Mouse (Mus musculus) ES-E14 (cell line): ENCODE measurements at regions not wholly inside any gene's neighbourhood (a gene's known extent, or its start where the extent isn't known, plus 50 kb on each side); places are given as distances from the start of the nearest gene placed in this dataset.

ENCODE experiments used
- DNase-seq: peaks from one replicate; pipeline ENCODE4 v3.0.0-alpha.2; 2013; ENCODE audit warnings: low read depth, low spot score
- H3K27ac ChIP-seq: 2 replicates; pipeline ENCODE4 v1.5.1; 2012; ENCODE audit warnings: low read depth, mild to moderate bottlenecking, low read length, moderate library complexity, mixed read lengths; ENCODE audit not compliant: poor library complexity, insufficient read depth, severe bottlenecking
- H3K36me3 ChIP-seq: 2 replicates; pipeline ENCODE4 v1.6.1; 2012; ENCODE audit warnings: mild to moderate bottlenecking, low read length, moderate library complexity, mixed read lengths; ENCODE audit not compliant: control insufficient read depth, poor library complexity, insufficient read depth, severe bottlenecking
- H3K4me1 ChIP-seq, 2 experiments: fragments of 150-350 bp in 1 of 2; sonication (generic) in 1 of 2; 2 replicates each; pipeline ENCODE4 v1.6.1; 2012; ENCODE audit warnings: low read length in 2 of 2, mild to moderate bottlenecking in 1 of 2, mixed read lengths in 1 of 2; ENCODE audit not compliant: control insufficient read depth in 2 of 2, insufficient read depth in 2 of 2, poor library complexity in 1 of 2
- H3K4me3 ChIP-seq, 2 experiments: fragments of 150-350 bp in 1 of 2; sonication (generic) in 1 of 2; 2 replicates each; pipeline ENCODE4 v1.5.1; 2012; ENCODE audit warnings: low read length in 2 of 2, low read depth in 1 of 2, mild to moderate bottlenecking in 1 of 2, mixed read lengths in 1 of 2; ENCODE audit not compliant: insufficient read depth in 1 of 2, poor library complexity in 1 of 2, severe bottlenecking in 1 of 2
- H3K9ac ChIP-seq: 2 replicates; pipeline ENCODE4 v1.6.1; 2012; ENCODE audit warnings: low read depth, mild to moderate bottlenecking, low read length, mixed read lengths; ENCODE audit not compliant: poor library complexity, insufficient read depth, severe bottlenecking
- H3K9me3 ChIP-seq: fragments of 150-350 bp; sonication (generic); 2 replicates; pipeline ENCODE4 v1.6.1; 2012; ENCODE audit warnings: low read depth, mild to moderate bottlenecking, low read length; ENCODE audit not compliant: control insufficient read depth, insufficient read depth
- CHD2 ChIP-seq: IDR thresholded peaks from 2 replicates; pipeline ENCODE4 v1.6.1; 2014; ENCODE audit warnings: mild to moderate bottlenecking, low read depth, low read length, inconsistent platforms
- HCFC1 ChIP-seq: IDR thresholded peaks from 2 replicates; pipeline ENCODE4 v1.6.1; 2012; ENCODE audit warnings: low read length, inconsistent platforms, borderline replicate concordance; ENCODE audit not compliant: insufficient read depth
- MAFK ChIP-seq: IDR thresholded peaks from 2 replicates; pipeline ENCODE4 v1.6.1; 2014; ENCODE audit warnings: mild to moderate bottlenecking, low read depth, low read length, inconsistent platforms; ENCODE audit not compliant: insufficient read depth
- ZC3H11A ChIP-seq: IDR thresholded peaks from 2 replicates; pipeline ENCODE4 v1.6.1; 2012; ENCODE audit warnings: low read depth, mild to moderate bottlenecking, inconsistent platforms, low read length, borderline replicate concordance
- ZNF384 ChIP-seq: IDR thresholded peaks from 2 replicates; pipeline ENCODE4 v1.6.1; 2012; ENCODE audit warnings: low read depth, low read length, inconsistent platforms
- in situ Hi-C, 2 experiments: fragments of 600-800 bp; cut with MboI; formaldehyde crosslinking; loops; one replicate each; pipeline ENCODE4 v1.15.1; 2025; ENCODE audit warnings: low sequenced_read_pairs in 2 of 2, inconsistent platforms in 1 of 2; ENCODE audit not compliant: unreplicated experiment in 2 of 2

DNA sequence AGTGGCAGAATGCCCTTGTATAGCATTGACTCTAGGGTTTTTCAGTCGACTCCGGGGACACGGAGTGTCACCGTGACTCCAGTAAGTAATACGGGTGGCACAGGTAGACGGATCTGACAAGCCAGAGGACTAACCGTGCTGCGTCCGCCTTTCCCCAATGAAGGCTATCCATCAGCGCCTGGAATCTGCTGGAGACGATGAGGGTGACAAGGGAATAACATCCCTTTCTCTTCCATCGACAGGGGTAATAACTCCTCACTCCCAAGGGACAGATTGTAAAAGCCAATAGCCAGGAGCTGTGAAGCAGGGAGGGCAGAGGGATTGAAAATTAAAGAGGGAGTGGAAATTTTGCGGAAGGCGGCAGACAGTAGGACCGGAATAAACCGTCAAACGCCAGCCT lies 151.5 kb downstream of the Zfp281 start:
- H3K4me1 ChIP-seq: no peaks in the 10 kb centered on the region
- H3K27ac ChIP-seq: no peak overlapping the region
- TF ChIP-seq ZC3H11A: no peak
- TF ChIP-seq MAFK: no peak
- TF ChIP-seq HCFC1: no peak
- H3K4me3 ChIP-seq: no peak overlapping the region
- no peak overlapping the region for H3K9ac ChIP-seq
- in situ Hi-C loops: loop anchor here in 1 of 2 experiments (25.0 kb wide), 1 partner anchor 336 kb away; no protein-coding TSS in a partner anchor
- H3K36me3 ChIP-seq: no peaks in the 10 kb centered on the region
- DNase-seq: no peak
- H3K9me3 ChIP-seq: no peaks in the 10 kb centered on the region

GRCm38 (mm10) chr1:136777263-136777980 lies 152.7 kb downstream of the Zfp281 start:
- Histone ChIP-seq H3K9ac (no peak overlapping the region), H3K9me3 (no peaks in the 10 kb centered on the region), H3K4me3 (no peak overlapping the region), H3K36me3 (no peaks in the 10 kb centered on the region), H3K4me1 (peaks cover 0 to 3% of the 10 kb centered on the region in 2 experiments; a peak in 1 of 4 replicates), H3K27ac (no peak overlapping the region)
- TF ChIP-seq ZC3H11A (no peak), MAFK (no peak), HCFC1 (no peak), CHD2 (no peak)
- in situ Hi-C loops: loop anchor here in 1 of 2 experiments (25.0 kb wide), 1 partner anchor 335 kb away; no protein-coding TSS in a partner anchor
- no peak for DNase-seq

DNA sequence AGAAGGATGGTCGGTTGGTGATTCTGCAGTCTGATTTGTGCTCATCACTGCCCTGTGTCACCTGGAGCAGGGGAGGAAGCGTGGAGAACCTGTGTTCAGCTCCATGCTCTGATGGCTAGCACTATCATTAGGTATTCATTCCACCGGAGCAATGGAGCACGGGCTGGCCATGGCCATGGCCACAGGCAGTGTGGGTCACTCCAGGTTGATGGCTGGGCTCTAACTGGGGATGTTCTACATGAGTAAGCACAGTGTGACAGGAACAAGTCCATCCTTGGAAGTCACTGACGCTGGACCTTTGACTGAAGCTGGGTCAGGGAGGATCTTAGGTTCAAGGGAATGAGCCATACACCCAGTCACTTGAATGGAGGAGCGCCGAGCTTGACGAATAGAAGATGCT lies 154.7 kb downstream of the Zfp281 start:
- H3K4me1 ChIP-seq: peaks cover 0 to 6% of the 10 kb centered on the region in 2 experiments; a peak in 2 of 4 replicates
- no peak overlapping the region for H3K27ac ChIP-seq
- no peak for DNase-seq
- H3K9me3 ChIP-seq: no peaks in the 10 kb centered on the region
- no peak overlapping the region for H3K9ac ChIP-seq
- no peak for TF ChIP-seq MAFK
- no peak for TF ChIP-seq ZNF384
- no peak for TF ChIP-seq HCFC1
- no peak for TF ChIP-seq CHD2
- TF ChIP-seq ZC3H11A: no peak
- in situ Hi-C loops: loop anchor here in 1 of 2 experiments (25.0 kb wide), 1 partner anchor 333 kb away; no protein-coding TSS in a partner anchor
- no peak overlapping the region for H3K4me3 ChIP-seq
- no peaks in the 10 kb centered on the region for H3K36me3 ChIP-seq

- H3K36me3 ChIP-seq: no peaks in the 10 kb centered on the region
- no peak for DNase-seq
- H3K4me3 ChIP-seq: peak overlapping the region in 1 of 2 experiments; percentile 55; a peak in 2 of 4 replicates
- H3K27ac ChIP-seq: no peak overlapping the region
- H3K4me1 ChIP-seq: peaks cover 0 to 6% of the 10 kb centered on the region in 2 experiments; a peak in 2 of 4 replicates
- no peaks in the 10 kb centered on the region for H3K9me3 ChIP-seq
- H3K9ac ChIP-seq: no peak overlapping the region
- no peak for TF ChIP-seq ZNF384
- TF ChIP-seq ZC3H11A: no peak
- TF ChIP-seq CHD2: no peak
- no peak for TF ChIP-seq MAFK
- TF ChIP-seq HCFC1: no peak
- in situ Hi-C loops: loop anchor here in 1 of 2 experiments (25.0 kb wide), 1 partner anchor 331 kb away; no protein-coding TSS in a partner anchor
Measured at GRCm38 (mm10) chr1:136781561-136782025, 156.9 kb downstream of the Zfp281 start.

DNA sequence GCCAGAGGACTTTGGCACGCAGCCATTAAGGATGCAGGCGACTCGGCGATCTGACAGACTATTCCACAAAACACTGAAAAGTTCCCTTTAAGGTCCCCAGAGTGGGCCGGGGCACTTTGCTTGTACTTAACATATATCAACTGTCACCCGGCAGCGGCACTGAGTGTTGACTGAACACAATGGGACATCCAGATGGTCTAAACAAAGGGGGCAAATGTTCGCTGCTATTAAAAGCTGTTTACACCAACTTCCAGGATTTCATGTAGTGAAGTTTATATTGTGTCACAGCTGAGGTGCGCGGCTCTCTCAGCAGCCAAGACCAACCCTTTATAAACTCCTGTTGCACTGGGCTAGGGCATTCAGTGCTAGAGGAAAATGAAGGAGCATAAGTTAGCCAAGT lies 157.6 kb downstream of the Zfp281 start:
- H3K27ac ChIP-seq: no peak overlapping the region
- no peak for DNase-seq
- H3K9me3 ChIP-seq: no peaks in the 10 kb centered on the region
- H3K36me3 ChIP-seq: no peaks in the 10 kb centered on the region
- no peak overlapping the region for H3K9ac ChIP-seq
- no peak for TF ChIP-seq MAFK
- no peak for TF ChIP-seq ZC3H11A
- TF ChIP-seq ZNF384: no peak
- no peak for TF ChIP-seq CHD2
- TF ChIP-seq HCFC1: no peak
- in situ Hi-C loops: loop anchor here in 1 of 2 experiments (25.0 kb wide), 1 partner anchor 330 kb away; no protein-coding TSS in a partner anchor
- peak overlapping the region in 1 of 2 experiments; percentile 55; a peak in 1 of 4 replicates for H3K4me3 ChIP-seq
- peaks cover 0 to 6% of the 10 kb centered on the region in 2 experiments; a peak in 2 of 4 replicates for H3K4me1 ChIP-seq
